Mouse (Mus musculus): ENCODE results near the gene Olfr849. TPM values are rescaled to one million over a fixed set of nuclear protein-coding genes. Genes with fewer than 3 reads are reported as not detected.

The Olfr849 gene
- not detected for total RNA-seq (2021)
- long read RNA-seq, experiment 1 = 0 reads
- long read RNA-seq, experiment 2 = 0 reads

- no peak for DNase-seq
Observed at GRCm38 (mm10) chr9:19439966-19440365, at the start of gene Olfr849. Olfr849 (plus strand) TSS chr9:19440266.

GRCm38 (mm10) chr9:19478148-19478547, 38.1 kb downstream of the Olfr849 start, which contains the start of gene Olfr850:
Olfr850 (minus strand) TSS chr9:19478248.
- DNase-seq = no peak

GRCm38 (mm10) chr9:19492995-19493394, 52.9 kb downstream of the Olfr849 start, which contains the start of gene Olfr851:
Olfr851 (plus strand) TSS chr9:19493295.
- DNase-seq = no peak

Other genes with a start within 250 kb of the Olfr849 start
- not detected for gene Olfr843, start 188.3 kb upstream of the Olfr849 start, total RNA-seq (2021)
- gene Olfr844, start 123.9 kb upstream of the Olfr849 start, total RNA-seq (2021) = not detected
- not detected for gene Olfr845, start 103.8 kb upstream of the Olfr849 start, total RNA-seq (2021)
- gene Olfr846, start 76.3 kb upstream of the Olfr849 start, total RNA-seq (2021) = not detected
- gene Olfr847, start 61.6 kb upstream of the Olfr849 start, total RNA-seq (2021) = not detected
- not detected for gene Olfr850, start 38.0 kb downstream of the Olfr849 start, total RNA-seq (2021)
- not detected for gene Olfr851, start 53.0 kb downstream of the Olfr849 start, total RNA-seq (2021)
- not detected for gene Olfr853, start 100.8 kb downstream of the Olfr849 start, total RNA-seq (2021)
- gene Olfr854, start 127.1 kb downstream of the Olfr849 start, total RNA-seq (2021) = not detected
- not detected for gene Olfr855, start 142.4 kb downstream of the Olfr849 start, total RNA-seq (2021)
- 10 to 100 TPM; 19.8 to 22.2 TPM for gene Zfp317, start 181.8 kb downstream of the Olfr849 start, total RNA-seq (2021)